ENCODE assay signal across 9 mouse cellular contexts in the genomic region with DNA sequence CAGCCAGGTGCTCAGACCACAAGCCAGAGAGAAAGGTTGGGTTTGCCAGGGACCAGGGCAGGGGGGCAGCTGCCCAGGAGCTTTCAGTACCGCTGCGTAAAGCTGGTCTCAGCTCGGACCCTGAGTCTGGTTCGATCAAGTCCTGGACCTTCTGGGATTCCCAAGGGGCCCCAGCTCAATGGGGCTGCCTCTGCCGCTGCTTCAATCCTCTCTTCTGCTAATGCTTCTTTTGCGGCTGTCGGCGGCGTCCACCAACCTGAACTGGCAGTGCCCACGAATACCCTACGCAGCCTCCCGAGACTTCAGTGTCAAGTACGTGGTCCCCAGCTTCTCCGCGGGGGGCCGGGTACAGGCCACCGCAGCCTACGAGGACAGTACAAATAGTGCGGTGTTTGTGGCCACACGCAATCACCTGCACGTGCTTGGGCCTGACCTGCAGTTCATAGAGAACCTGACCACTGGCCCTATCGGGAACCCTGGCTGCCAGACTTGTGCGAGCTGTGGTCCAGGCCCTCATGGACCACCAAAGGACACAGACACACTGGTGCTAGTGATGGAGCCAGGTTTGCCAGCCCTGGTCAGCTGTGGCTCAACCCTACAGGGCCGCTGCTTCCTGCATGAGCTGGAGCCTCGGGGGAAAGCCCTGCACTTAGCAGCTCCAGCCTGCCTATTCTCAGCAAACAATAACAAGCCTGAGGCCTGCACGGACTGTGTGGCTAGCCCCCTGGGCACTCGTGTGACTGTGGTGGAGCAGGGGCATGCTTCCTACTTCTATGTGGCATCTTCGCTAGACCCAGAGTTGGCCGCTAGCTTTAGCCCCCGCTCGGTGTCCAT. TPM values are rescaled to one million over a fixed set of nuclear protein-coding genes. Genes with fewer than 3 reads are reported as not detected.
DNase-seq lines count a peak whose midpoint lies in the region; ATAC-seq lines count a peak whose summit lies in the region.
"Had no signal": no experiment of that assay in that cellular context is flagged by ENCODE, and none has a peak within 500 bp of the region (broad histone marks: within the 10 kb centered on the region; RNA-seq: fewer than 3 reads in every experiment).

No protein-coding gene starts in this region.

- intact Hi-C loops in left cerebral cortex, postnatal 36 days (cut with DNase I), result no loop called here

- no peak for ATAC-seq in heart, embryonic 12.5 days (ENCODE audit: insufficient number of reproducible peaks, low FRiP score)
- ATAC-seq in hindbrain, embryonic 11.5 days (ENCODE audit: low FRiP score), result no peak
- no peak for ATAC-seq in midbrain, embryonic 12.5 days (ENCODE audit: low FRiP score, low read depth)

- no peak for DNase-seq in heart, adult 18-20 months
- DNase-seq in adrenal gland, postnatal 36 days, result peak; percentile 15 to 25
- DNase-seq in hindbrain, embryonic 11.5 days (ENCODE audit: low spot score), result peak; percentile 24
- DNase-seq in left cerebral cortex, postnatal 36 days (ENCODE audit: low spot score in 2 of 2), result no peak
- DNase-seq in urinary bladder, postnatal 10 days (ENCODE audit: low spot score), result no peak
- no peak for DNase-seq in right cerebral cortex, adult 18-20 months

- peaks cover 48% of the 10 kb centered on the region for H3K4me1 ChIP-seq in heart, embryonic 12.5 days (replicated peaks)
- H3K4me1 ChIP-seq in hindbrain, embryonic 11.5 days (replicated peaks; ENCODE audit: control insufficient read depth, insufficient read depth, low read length), result peaks cover 12% of the 10 kb centered on the region; the same call in 1 of the 2 replicates
- H3K4me1 ChIP-seq in midbrain, embryonic 12.5 days, result peaks cover 15% of the 10 kb centered on the region

- H3K9me3 ChIP-seq in heart, embryonic 12.5 days (replicated peaks), result no peaks in the 10 kb centered on the region
- H3K9me3 ChIP-seq in hindbrain, embryonic 11.5 days (ENCODE audit: control insufficient read depth, low read length), result no peaks in the 10 kb centered on the region
- H3K9me3 ChIP-seq in midbrain, embryonic 12.5 days, result no peaks in the 10 kb centered on the region

- peak overlapping the region; percentile 48 for H3K4me3 ChIP-seq in heart, embryonic 12.5 days
- H3K4me3 ChIP-seq in hindbrain, embryonic 11.5 days (ENCODE audit: low read depth, low read length), result peak overlapping the region; percentile 23
- peak overlapping the region; percentile 32 for H3K4me3 ChIP-seq in midbrain, embryonic 12.5 days

- peak overlapping the region; percentile 70 for H3K9ac ChIP-seq in heart, embryonic 12.5 days
- peak overlapping the region; percentile 42; the same call in 1 of the 2 replicates for H3K9ac ChIP-seq in hindbrain, embryonic 11.5 days (ENCODE audit: low read depth, low read length)
- peak overlapping the region; percentile 55 for H3K9ac ChIP-seq in midbrain, embryonic 12.5 days (replicated peaks)

- peak overlapping the region; percentile 90 for H3K4me2 ChIP-seq in heart, embryonic 12.5 days
- peak overlapping the region; percentile 36 for H3K4me2 ChIP-seq in hindbrain, embryonic 11.5 days (replicated peaks; ENCODE audit: low read depth, low read length)
- peak overlapping the region; percentile 57 for H3K4me2 ChIP-seq in midbrain, embryonic 12.5 days (replicated peaks)

- peaks cover 8% of the 10 kb centered on the region; the same call in 1 of the 2 replicates for H3K36me3 ChIP-seq in heart, embryonic 12.5 days
- no peaks in the 10 kb centered on the region for H3K36me3 ChIP-seq in hindbrain, embryonic 11.5 days (ENCODE audit: control insufficient read depth, insufficient read depth, low read length)
- no peaks in the 10 kb centered on the region for H3K36me3 ChIP-seq in midbrain, embryonic 12.5 days

- H3K27ac ChIP-seq in heart, embryonic 12.5 days (ENCODE audit: poor library complexity, severe bottlenecking), result no peak overlapping the region
- H3K27ac ChIP-seq in hindbrain, embryonic 11.5 days (ENCODE audit: low read depth, low read length), result no peak overlapping the region
- no peak overlapping the region for H3K27ac ChIP-seq in midbrain, embryonic 12.5 days (replicated peaks)

- WGBS in heart, embryonic 12.5 days, result 51% methylated on average over 31 of the region's 31 CpGs
- WGBS in hindbrain, embryonic 11.5 days, result 46% methylated on average over 31 of the region's 31 CpGs
- 45% methylated on average over 31 of the region's 31 CpGs for WGBS in midbrain, embryonic 12.5 days

- peaks cover 17% of the 10 kb centered on the region for H3K27me3 ChIP-seq in heart, embryonic 12.5 days (replicated peaks)
- H3K27me3 ChIP-seq in hindbrain, embryonic 11.5 days (ENCODE audit: control insufficient read depth, insufficient read depth, low read length), result peaks cover 3% of the 10 kb centered on the region; the same call in 1 of the 2 replicates
- peaks cover 45% of the 10 kb centered on the region for H3K27me3 ChIP-seq in midbrain, embryonic 12.5 days

RNA-seq across cellular contexts. Expression of a gene that starts 0.5 kb away (rescaled TPM):
- polyA plus RNA-seq in heart, embryonic 12.5 days (2016; fragmentation: Nextera tagmentation; extraction: Ambion mirVana), result 4.5 and 5.2 TPM in 2 replicates
- 1 to 10 TPM; 2.3 to 3.1 TPM for total RNA-seq in heart, adult 18-20 months (2021)
- 10 to 100 TPM in 1 of 2 experiments, 1 to 10 TPM in 1; 5.2 to 11.9 TPM for total RNA-seq in adrenal gland, postnatal 36 days (2021)
- polyA plus RNA-seq in hindbrain, embryonic 11.5 days (2014; fragmentation: Nextera tagmentation; extraction: Ambion mirVana), result 0.31 and 0.60 TPM in 2 replicates
- polyA plus RNA-seq in midbrain, embryonic 12.5 days (2016; fragmentation: Nextera tagmentation; extraction: Ambion mirVana), result 1.5 and 2.3 TPM in 2 replicates
- 1 to 10 TPM in 1 of 2 experiments, under 1 TPM in 1; 0.81 to 2.6 TPM for total RNA-seq in left cerebral cortex, postnatal 36 days (2021)

RNA-seq across cellular contexts. Expression of a gene that starts 19.2 kb away (rescaled TPM):
- 9.3 and 9.9 TPM in 2 replicates for polyA plus RNA-seq in heart, embryonic 12.5 days (2016; fragmentation: Nextera tagmentation; extraction: Ambion mirVana)
- total RNA-seq in heart, adult 18-20 months (2021), result 10 to 100 TPM; 10.0 to 10.3 TPM
- 10 to 100 TPM; 17.7 to 19.8 TPM for total RNA-seq in adrenal gland, postnatal 36 days (2021)
- polyA plus RNA-seq in hindbrain, embryonic 11.5 days (2014; fragmentation: Nextera tagmentation; extraction: Ambion mirVana), result 17.5 and 18.1 TPM in 2 replicates
- 16.5 and 19.2 TPM in 2 replicates for polyA plus RNA-seq in midbrain, embryonic 12.5 days (2016; fragmentation: Nextera tagmentation; extraction: Ambion mirVana)
- total RNA-seq in left cerebral cortex, postnatal 36 days (2021), result 10 to 100 TPM; 23.9 to 27.1 TPM

RNA-seq across cellular contexts. Expression of a gene that starts 21.1 kb away (rescaled TPM):
- polyA plus RNA-seq in heart, embryonic 12.5 days (2016; fragmentation: Nextera tagmentation; extraction: Ambion mirVana), result not detected in 2 replicates
- total RNA-seq in heart, adult 18-20 months (2021), result not detected
- not detected for total RNA-seq in adrenal gland, postnatal 36 days (2021)
- polyA plus RNA-seq in hindbrain, embryonic 11.5 days (2014; fragmentation: Nextera tagmentation; extraction: Ambion mirVana), result not detected in 2 replicates
- not detected in 2 replicates for polyA plus RNA-seq in midbrain, embryonic 12.5 days (2016; fragmentation: Nextera tagmentation; extraction: Ambion mirVana)
- not detected for total RNA-seq in left cerebral cortex, postnatal 36 days (2021)
- total RNA-seq: left cerebral cortex, postnatal 25 days had no signal

RNA-seq across cellular contexts. Expression of a gene that starts 28.3 kb away (rescaled TPM):
- polyA plus RNA-seq in heart, embryonic 12.5 days (2016; fragmentation: Nextera tagmentation; extraction: Ambion mirVana), result 0.39 and 0.56 TPM in 2 replicates
- not detected for total RNA-seq in heart, adult 18-20 months (2021)
- 1 to 10 TPM; 2.9 to 3.6 TPM for total RNA-seq in adrenal gland, postnatal 36 days (2021)
- polyA plus RNA-seq in hindbrain, embryonic 11.5 days (2014; fragmentation: Nextera tagmentation; extraction: Ambion mirVana), result 3.6 and 4.5 TPM in 2 replicates
- 12.6 and 12.8 TPM in 2 replicates for polyA plus RNA-seq in midbrain, embryonic 12.5 days (2016; fragmentation: Nextera tagmentation; extraction: Ambion mirVana)
- 100 to 1,000 TPM; 353 to 360 TPM for total RNA-seq in left cerebral cortex, postnatal 36 days (2021)

RNA-seq across cellular contexts. Expression of a gene that starts 34.1 kb away (rescaled TPM):
- 56.4 and 61.8 TPM in 2 replicates for polyA plus RNA-seq in heart, embryonic 12.5 days (2016; fragmentation: Nextera tagmentation; extraction: Ambion mirVana)
- total RNA-seq in heart, adult 18-20 months (2021), result 10 to 100 TPM; 25.1 to 25.2 TPM
- total RNA-seq in adrenal gland, postnatal 36 days (2021), result 10 to 100 TPM; 45.6 to 55.8 TPM
- 113 and 114 TPM in 2 replicates for polyA plus RNA-seq in hindbrain, embryonic 11.5 days (2014; fragmentation: Nextera tagmentation; extraction: Ambion mirVana)
- 135 and 153 TPM in 2 replicates for polyA plus RNA-seq in midbrain, embryonic 12.5 days (2016; fragmentation: Nextera tagmentation; extraction: Ambion mirVana)
- total RNA-seq in left cerebral cortex, postnatal 36 days (2021), result 10 to 100 TPM; 48.3 to 72.1 TPM

Comparison
In these comparisons a context has a peak if more than half of its experiments do, and no peak if none do; other contexts are left out.
1. H3K4me2 ChIP-seq: peak in every context shown above with its lines; median percentile 90 in heart, embryonic 12.5 days; 57 in midbrain, embryonic 12.5 days; 36 in hindbrain, embryonic 11.5 days.
2. DNase-seq: peak in adrenal gland, postnatal 36 days (2 of 2) and hindbrain, embryonic 11.5 days (single experiment); none in heart, adult 18-20 months (0 of 2), left cerebral cortex, postnatal 36 days (0 of 2), urinary bladder, postnatal 10 days (single experiment) and right cerebral cortex, adult 18-20 months (single experiment).
3. Peak in every context shown above with its lines, with median percentiles within 50 percentile points of each other: H3K4me3 ChIP-seq and H3K9ac ChIP-seq.